Comparison of ENCODE assay signal across 24 mouse cellular contexts in the genomic region with DNA sequence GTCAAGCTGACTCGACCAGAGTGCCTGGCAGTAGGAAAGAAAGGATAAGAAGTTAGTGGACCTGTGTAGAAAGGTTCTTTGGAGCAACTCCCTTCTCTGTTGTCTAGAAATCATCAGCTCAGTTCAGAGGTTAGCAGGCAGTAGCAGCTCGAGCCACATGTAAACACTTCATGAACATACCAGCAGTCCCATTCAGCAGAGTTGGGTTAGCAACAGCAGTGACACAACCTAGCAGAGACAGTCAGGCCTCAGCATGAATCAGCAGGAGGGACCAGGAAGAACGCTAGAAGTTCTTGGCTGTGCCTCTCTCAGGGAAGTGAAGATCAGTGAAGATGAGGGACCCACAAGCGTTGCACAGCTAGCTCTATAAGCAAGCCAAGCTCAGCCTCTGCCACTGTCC. TPM values are rescaled to one million over a fixed set of nuclear protein-coding genes. Genes with fewer than 3 reads are reported as not detected.
"Had no signal": no experiment of that assay in that cellular context is flagged by ENCODE, and none has a peak within 500 bp of the region (broad histone marks: within the 10 kb centered on the region; RNA-seq: fewer than 3 reads in every experiment).

No protein-coding gene starts in this region.

- H3K36me3 ChIP-seq: liver, embryonic 13.5 days had no signal

- H3K4me3 ChIP-seq: layer of hippocampus, adult 2 months; left cerebral cortex, adult 2 months; liver, embryonic 13.5 days had no signal

- H3K9me3 ChIP-seq: liver, embryonic 13.5 days had no signal

- H3K4me2 ChIP-seq: liver, embryonic 13.5 days; midbrain, embryonic 11.5 days had no signal

- H3K9ac ChIP-seq: liver, embryonic 13.5 days had no signal

- DNase-seq: kidney, adult 18-20 months; kidney, adult 9 months; kidney, postnatal 25 days; layer of hippocampus, adult 9-11 months; liver, embryonic 13.5 days; lung, adult 2 months; lung, postnatal 14 days; lung, postnatal 4 days; midbrain, embryonic 14.5 days; thymus, postnatal 25 days had no signal

- H3K27ac ChIP-seq: kidney, postnatal 0 days; layer of hippocampus, adult 2 months; left cerebral cortex, adult 2 months; liver, embryonic 13.5 days had no signal

- H3K27me3 ChIP-seq: liver, embryonic 13.5 days had no signal

RNA-seq across cellular contexts. Expression of a gene that starts 24.0 kb away (rescaled TPM):
- total RNA-seq: layer of hippocampus, adult 2 months; layer of hippocampus, postnatal 25 days; left cerebral cortex, adult 2 months; left cerebral cortex, postnatal 10 days; left cerebral cortex, postnatal 36 days; liver, adult 2 months; midbrain, postnatal 0 days had no signal
- polyA plus RNA-seq: kidney, postnatal 0 days; large intestine, adult 2 months; limb, embryonic 11.5 days; liver, adult 2 months; lung, adult 2 months; midbrain, embryonic 11.5 days; midbrain, embryonic 14.5 days; neural tube, embryonic 11.5 days; neural tube, embryonic 14.5 days; small intestine, adult 2 months had no signal
